Mouse (Mus musculus) heart, embryonic 16.5 days (tissue): ENCODE measurements around the gene Rcan3. TPM values are rescaled to one million over a fixed set of nuclear protein-coding genes. Genes with fewer than 3 reads are reported as not detected.

Experiments
- ATAC-seq: fragments of 200-750 bp; cut with Nextera tagmentation; replicated peaks from 2 replicates; pipeline ENCODE4 v1.8.0; 2017; ENCODE audit warnings: moderate number of reproducible peaks; ENCODE audit not compliant: insufficient read depth, low FRiP score; ENCODE audit errors: extremely low read depth
- H3K27ac ChIP-seq: fragments of 300-500 bp; sonication (generic); 2 replicates; pipeline ENCODE4 v1.5.1; 2014; ENCODE audit warnings: mild to moderate bottlenecking, low read length, control low read depth, moderate library complexity
- H3K27me3 ChIP-seq: fragments of 300-500 bp; sonication (generic); 2 replicates; pipeline ENCODE4 v1.6.1; 2014; ENCODE audit warnings: low read length, mixed read lengths; ENCODE audit not compliant: control insufficient read depth, insufficient read depth
- H3K36me3 ChIP-seq: fragments of 300-500 bp; sonication (generic); 2 replicates; pipeline ENCODE4 v1.6.1; 2014; ENCODE audit not compliant: control insufficient read depth, insufficient read depth
- H3K4me1 ChIP-seq: fragments of 300-500 bp; sonication (generic); 2 replicates; pipeline ENCODE4 v1.6.1; 2014; ENCODE audit warnings: low read length, mixed read lengths; ENCODE audit not compliant: control insufficient read depth, insufficient read depth
- H3K4me2 ChIP-seq: fragments of 300-500 bp; sonication (generic); 2 replicates; pipeline ENCODE4 v1.6.1; 2014; ENCODE audit warnings: low read depth, mild to moderate bottlenecking, control low read depth, low read length
- H3K4me3 ChIP-seq: fragments of 300-500 bp; sonication (generic); 2 replicates; pipeline ENCODE4 v1.5.1; 2014; ENCODE audit warnings: mild to moderate bottlenecking, control low read depth, low read length
- H3K9ac ChIP-seq: fragments of 300-500 bp; sonication (generic); 2 replicates; pipeline ENCODE4 v1.6.1; 2014; ENCODE audit warnings: low read length, control low read depth
- H3K9me3 ChIP-seq: fragments of 300-500 bp; sonication (generic); replicated peaks from 2 replicates; pipeline ENCODE4 v1.6.1; 2016; ENCODE audit warnings: low read length; ENCODE audit not compliant: control insufficient read depth
- WGBS: fragments of 180-500 bp; shearing (Covaris S2); extraction: QIAGEN DNeasy Blood & Tissue Kit; methylation state at CpG from one replicate; pipeline ENCODE4 v1.1.7; 2014; 5-methylcytosine and 5-hydroxymethylcytosine counted together
- polyA plus RNA-seq: library from polyadenylated mRNA; unstranded; fragments of >200 nt; fragmentation: Nextera tagmentation; extraction: Ambion mirVana; gene quantifications from 2 replicates; pipeline ENCODE4 v1.2.1, GENCODE M21; 2015

The Rcan3 gene
- 8.0 and 10.5 TPM in 2 replicates for polyA plus RNA-seq

GRCm38 (mm10) chr4:135433443-135434394, at the start of gene Rcan3:
Gene Rcan3 (minus strand): TSS chr4:135433853.
- peak; percentile 90 for ATAC-seq
- peaks cover 11% of the 10 kb centered on the region for H3K4me1 ChIP-seq
- H3K9ac ChIP-seq = peak within 1 kb of the TSS; percentile 87
- H3K27me3 ChIP-seq = no peaks in the 10 kb centered on the region
- H3K4me3 ChIP-seq = peak within 1 kb of the TSS; percentile 69
- H3K9me3 ChIP-seq = no peaks in the 10 kb centered on the region
- peak within 1 kb of the TSS; percentile 41 for H3K27ac ChIP-seq
- under 1% methylated on average over 65 of the region's 79 CpGs for WGBS
- no peaks in the 10 kb centered on the region for H3K36me3 ChIP-seq
- H3K4me2 ChIP-seq = peak within 1 kb of the TSS; percentile 87

GRCm38 (mm10) chr4:135480370-135480769, 46.7 kb upstream of the Rcan3 start:
- no peak for ATAC-seq
- 79% methylated on average over 9 of the region's 9 CpGs for WGBS
- H3K9me3 ChIP-seq = no peaks in the 10 kb centered on the region
- no peak overlapping the region for H3K4me2 ChIP-seq
- H3K36me3 ChIP-seq = peaks cover 2% of the 10 kb centered on the region; the same call in 1 of the 2 replicates
- H3K9ac ChIP-seq = no peak overlapping the region
- no peak overlapping the region for H3K4me3 ChIP-seq
- no peaks in the 10 kb centered on the region for H3K27me3 ChIP-seq
- no peak overlapping the region for H3K27ac ChIP-seq
- peaks cover 3% of the 10 kb centered on the region; the same call in 1 of the 2 replicates for H3K4me1 ChIP-seq

- Histone ChIP-seq H3K9me3 (no peaks in the 10 kb centered on the region), H3K27me3 (no peaks in the 10 kb centered on the region), H3K36me3 (peaks cover 2% of the 10 kb centered on the region; the same call in 1 of the 2 replicates), H3K4me2 (no peak overlapping the region), H3K4me3 (no peak overlapping the region), H3K27ac (no peak overlapping the region), H3K4me1 (no peaks in the 10 kb centered on the region), H3K9ac (no peak overlapping the region)
- 76% methylated on average over 10 of the region's 10 CpGs for WGBS
- ATAC-seq = no peak
Observed at GRCm38 (mm10) chr4:135477851-135478250, 44.2 kb upstream of the Rcan3 start.

- Histone ChIP-seq H3K4me2 (no peak overlapping the region), H3K27ac (no peak overlapping the region), H3K4me3 (no peak overlapping the region), H3K27me3 (no peaks in the 10 kb centered on the region), H3K4me1 (no peaks in the 10 kb centered on the region), H3K36me3 (peaks cover 3% of the 10 kb centered on the region), H3K9ac (no peak overlapping the region), H3K9me3 (no peaks in the 10 kb centered on the region)
- WGBS = 83% methylated on average over 11 of the region's 11 CpGs
- ATAC-seq = no peak
Observed at GRCm38 (mm10) chr4:135463406-135463805, 29.8 kb upstream of the Rcan3 start.

- H3K9ac ChIP-seq = no peak overlapping the region
- no peak overlapping the region for H3K27ac ChIP-seq
- no peak for ATAC-seq
- no peaks in the 10 kb centered on the region for H3K36me3 ChIP-seq
- no peak overlapping the region for H3K4me2 ChIP-seq
- H3K4me1 ChIP-seq = peaks cover 9% of the 10 kb centered on the region
- no peaks in the 10 kb centered on the region for H3K9me3 ChIP-seq
- 75% methylated on average over 12 of the region's 12 CpGs for WGBS
- no peaks in the 10 kb centered on the region for H3K27me3 ChIP-seq
- H3K4me3 ChIP-seq = no peak overlapping the region
Observed at GRCm38 (mm10) chr4:135453572-135453971, 19.9 kb upstream of the Rcan3 start.

- Histone ChIP-seq H3K27ac (no peak overlapping the region), H3K27me3 (no peaks in the 10 kb centered on the region), H3K4me3 (no peak overlapping the region), H3K36me3 (no peaks in the 10 kb centered on the region), H3K4me2 (no peak overlapping the region), H3K9me3 (no peaks in the 10 kb centered on the region), H3K9ac (no peak overlapping the region), H3K4me1 (peaks cover 9% of the 10 kb centered on the region)
- WGBS = 68% methylated on average over 6 of the region's 6 CpGs
- ATAC-seq = no peak; the same call in 1 of the 2 replicates
Observed at GRCm38 (mm10) chr4:135453164-135453563, 19.5 kb upstream of the Rcan3 start.

GRCm38 (mm10) chr4:135451360-135452015, 17.8 kb upstream of the Rcan3 start:
- no peaks in the 10 kb centered on the region for H3K36me3 ChIP-seq
- H3K4me1 ChIP-seq = peaks cover 9% of the 10 kb centered on the region
- no peak overlapping the region for H3K4me3 ChIP-seq
- H3K27me3 ChIP-seq = no peaks in the 10 kb centered on the region
- WGBS = 34% methylated on average over 18 of the region's 18 CpGs
- no peaks in the 10 kb centered on the region for H3K9me3 ChIP-seq
- H3K27ac ChIP-seq = no peak overlapping the region
- H3K4me2 ChIP-seq = peak overlapping the region; percentile 29
- no peak overlapping the region for H3K9ac ChIP-seq
- ATAC-seq = no peak; the same call in 1 of the 2 replicates

- H3K4me2 ChIP-seq = no peak overlapping the region
- H3K9me3 ChIP-seq = no peaks in the 10 kb centered on the region
- H3K4me1 ChIP-seq = peaks cover 3% of the 10 kb centered on the region
- no peak overlapping the region for H3K9ac ChIP-seq
- no peak overlapping the region for H3K4me3 ChIP-seq
- WGBS = 72% methylated on average over 5 of the region's 5 CpGs
- no peaks in the 10 kb centered on the region for H3K36me3 ChIP-seq
- no peak for ATAC-seq
- H3K27me3 ChIP-seq = no peaks in the 10 kb centered on the region
- no peak overlapping the region for H3K27ac ChIP-seq
Observed at GRCm38 (mm10) chr4:135442473-135442872, 8.8 kb upstream of the Rcan3 start.
